Mouse (Mus musculus) limb, embryonic 10.5 days (tissue): ENCODE results near the gene Eif4enif1. TPM values are rescaled to one million over a fixed set of nuclear protein-coding genes. Genes with fewer than 3 reads are reported as not detected.

Experiments used
- DNase-seq: peaks from one replicate; pipeline ENCODE4 v3.0.0-alpha.2; 2017; ENCODE audit warnings: low spot score
- H3K27ac ChIP-seq: fragments of 300-500 bp; sonication (generic); 2 replicates; pipeline ENCODE4 v1.5.1; 2016; ENCODE audit warnings: mild to moderate bottlenecking
- H3K27me3 ChIP-seq: fragments of 300-500 bp; sonication (generic); 2 replicates; pipeline ENCODE4 v1.6.1; 2016; ENCODE audit warnings: low read depth, mild to moderate bottlenecking; ENCODE audit not compliant: poor library complexity, severe bottlenecking
- H3K36me3 ChIP-seq: fragments of 300-500 bp; sonication (generic); 2 replicates; pipeline ENCODE4 v1.6.1; 2016; ENCODE audit warnings: mild to moderate bottlenecking, moderate library complexity
- H3K4me1 ChIP-seq: fragments of 300-500 bp; sonication (generic); 2 replicates; pipeline ENCODE4 v1.6.1; 2016
- H3K4me3 ChIP-seq: fragments of 300-500 bp; sonication (generic); 2 replicates; pipeline ENCODE4 v1.5.1; 2016; ENCODE audit warnings: mild to moderate bottlenecking, moderate library complexity
- H3K9me3 ChIP-seq: fragments of 300-500 bp; sonication (generic); replicated peaks from 2 replicates; pipeline ENCODE4 v1.6.1; 2016; ENCODE audit warnings: mild to moderate bottlenecking
- WGBS: fragments of 180-500 bp; shearing (Covaris S2); methylation state at CpG from one replicate; pipeline ENCODE4 v1.1.7; 2016; 5-methylcytosine and 5-hydroxymethylcytosine counted together
- polyA plus RNA-seq: library from polyadenylated mRNA; unstranded; fragments of >200 nt; fragmentation: Nextera tagmentation; extraction: Ambion mirVana; gene quantifications from 2 replicates; pipeline ENCODE4 v1.2.1, GENCODE M21; 2016

Gene Eif4enif1
- polyA plus RNA-seq, 1 experiment from 2014 or later = 74.1 TPM

DNA sequence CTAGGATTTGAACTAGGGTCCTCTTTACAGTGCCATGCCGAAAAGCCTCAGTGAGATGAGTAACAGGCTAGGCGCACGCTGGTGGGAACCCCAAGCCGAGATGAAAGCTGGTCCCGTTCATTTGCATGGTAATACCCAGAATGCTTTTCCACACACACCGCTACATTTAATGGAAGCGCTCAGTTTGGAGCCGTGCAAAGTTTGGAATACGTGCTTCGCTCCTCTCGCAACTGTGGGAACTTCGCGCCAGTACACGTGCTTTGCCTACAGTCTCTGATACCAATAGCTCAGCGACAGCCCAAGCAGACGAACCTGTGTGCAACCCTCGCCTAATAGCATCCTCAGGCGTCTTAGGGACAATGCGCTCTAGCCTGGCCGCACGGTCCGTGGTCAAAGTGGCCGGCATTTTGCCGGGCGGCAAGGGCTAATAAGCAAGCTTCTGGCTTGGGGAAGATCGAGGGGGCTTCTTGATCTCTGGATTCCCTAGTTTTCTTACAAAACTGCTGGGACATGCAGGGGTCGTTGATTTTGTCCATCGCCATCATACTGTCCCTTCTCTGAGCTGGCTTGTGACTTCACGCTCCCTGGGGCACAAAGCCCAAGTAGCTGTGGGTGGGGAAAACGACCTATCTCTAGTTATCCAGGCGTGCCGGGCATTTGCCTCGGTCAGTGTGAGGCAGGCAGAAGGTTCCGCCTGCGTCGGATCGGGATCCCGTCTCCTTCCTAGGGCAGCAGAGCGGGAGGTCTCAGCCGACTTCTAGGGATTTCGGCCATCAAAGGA lies 86.5 kb downstream of the Eif4enif1 start, which contains the start of gene Patz1:
Gene Patz1 (plus strand): TSS at position 354 of the 781 bp plus-strand sequence.
- Histone ChIP-seq H3K27me3 (no peaks in the 10 kb centered on the region), H3K4me1 (peaks cover 33% of the 10 kb centered on the region), H3K36me3 (peaks cover 25% of the 10 kb centered on the region), H3K27ac (peak within 1 kb of the TSS; percentile 98), H3K9me3 (no peaks in the 10 kb centered on the region), H3K4me3 (peak within 1 kb of the TSS; percentile 86)
- peak; percentile 78 for DNase-seq
- under 1% methylated on average over 41 of the region's 41 CpGs for WGBS

- no peaks in the 10 kb centered on the region for H3K9me3 ChIP-seq
- H3K36me3 ChIP-seq = peaks cover 31% of the 10 kb centered on the region
- peaks cover 39% of the 10 kb centered on the region for H3K4me1 ChIP-seq
- no peaks in the 10 kb centered on the region for H3K27me3 ChIP-seq
- peak; percentile 94 for DNase-seq
- H3K27ac ChIP-seq = peak overlapping the region; percentile 98
- WGBS = under 1% methylated on average over 37 of the region's 40 CpGs
- peak overlapping the region; percentile 86 for H3K4me3 ChIP-seq
These were observed 87.2 kb downstream of the Eif4enif1 start for GRCm38 (mm10) chr11:3289302-3289802.

- H3K27ac ChIP-seq = peak overlapping the region; percentile 98
- DNase-seq = peak; percentile 91
- H3K36me3 ChIP-seq = peaks cover 38% of the 10 kb centered on the region
- peaks cover 45% of the 10 kb centered on the region for H3K4me1 ChIP-seq
- no peaks in the 10 kb centered on the region for H3K9me3 ChIP-seq
- WGBS = under 1% methylated on average over 88 of the region's 92 CpGs
- H3K27me3 ChIP-seq = no peaks in the 10 kb centered on the region
- H3K4me3 ChIP-seq = peak overlapping the region; percentile 86
These were observed 87.8 kb downstream of the Eif4enif1 start for GRCm38 (mm10) chr11:3289803-3290639.

DNA sequence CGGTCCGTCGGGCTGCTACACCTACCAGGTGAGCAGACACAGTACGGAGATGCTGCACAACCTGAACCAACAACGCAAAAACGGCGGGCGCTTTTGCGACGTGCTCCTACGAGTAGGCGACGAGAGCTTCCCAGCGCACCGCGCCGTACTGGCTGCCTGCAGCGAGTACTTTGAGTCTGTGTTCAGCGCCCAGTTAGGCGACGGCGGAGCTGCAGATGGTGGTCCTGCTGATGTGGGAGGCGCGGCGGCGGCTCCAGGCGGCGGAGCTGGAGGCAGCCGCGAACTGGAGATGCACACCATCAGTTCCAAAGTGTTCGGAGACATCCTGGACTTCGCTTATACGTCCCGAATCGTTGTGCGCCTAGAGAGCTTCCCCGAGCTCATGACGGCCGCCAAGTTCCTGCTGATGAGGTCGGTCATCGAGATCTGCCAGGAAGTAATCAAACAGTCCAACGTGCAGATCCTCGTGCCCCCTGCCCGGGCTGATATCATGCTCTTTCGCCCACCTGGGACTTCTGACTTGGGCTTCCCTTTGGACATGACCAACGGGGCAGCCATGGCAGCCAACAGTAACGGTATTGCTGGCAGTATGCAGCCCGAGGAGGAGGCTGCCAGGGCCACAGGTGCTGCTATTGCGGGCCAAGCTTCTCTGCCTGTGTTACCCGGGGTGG lies 88.6 kb downstream of the Eif4enif1 start:
- Histone ChIP-seq H3K4me3 (peak overlapping the region; percentile 86), H3K4me1 (peaks cover 51% of the 10 kb centered on the region), H3K27ac (peak overlapping the region; percentile 98), H3K9me3 (no peaks in the 10 kb centered on the region), H3K36me3 (peaks cover 45% of the 10 kb centered on the region), H3K27me3 (no peaks in the 10 kb centered on the region)
- under 1% methylated on average over 50 of the region's 50 CpGs for WGBS
- DNase-seq = no peak

DNA sequence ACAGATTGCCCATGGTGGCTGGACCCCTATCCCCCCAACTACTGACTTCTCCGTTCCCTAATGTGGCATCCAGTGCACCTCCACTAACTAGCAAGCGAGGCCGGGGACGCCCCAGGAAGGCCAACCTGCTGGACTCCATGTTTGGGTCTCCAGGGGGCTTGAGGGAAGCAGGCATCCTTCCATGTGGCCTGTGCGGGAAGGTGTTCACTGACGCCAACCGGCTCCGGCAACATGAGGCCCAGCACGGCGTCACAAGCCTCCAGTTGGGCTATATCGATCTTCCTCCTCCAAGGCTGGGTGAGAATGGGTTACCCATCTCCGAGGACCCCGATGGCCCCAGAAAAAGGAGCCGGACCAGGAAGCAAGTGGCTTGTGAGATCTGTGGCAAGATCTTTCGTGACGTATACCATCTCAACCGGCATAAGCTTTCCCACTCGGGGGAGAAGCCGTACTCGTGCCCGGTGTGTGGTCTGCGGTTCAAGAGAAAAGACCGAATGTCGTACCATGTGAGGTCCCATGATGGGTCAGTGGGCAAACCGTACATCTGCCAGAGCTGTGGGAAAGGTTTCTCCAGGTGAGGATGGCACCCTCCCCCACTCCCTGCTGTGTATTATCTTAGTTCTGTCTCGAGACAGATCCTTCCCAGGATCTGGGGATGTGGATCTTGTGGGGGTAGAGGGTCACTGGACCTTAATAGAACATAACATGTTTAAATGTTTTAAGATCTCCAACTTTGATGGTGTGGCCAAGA lies 89.3 kb downstream of the Eif4enif1 start:
- DNase-seq = peak; percentile 66
- peak overlapping the region; percentile 98 for H3K27ac ChIP-seq
- WGBS = 3% methylated on average over 26 of the region's 26 CpGs
- H3K27me3 ChIP-seq = no peaks in the 10 kb centered on the region
- peak overlapping the region; percentile 86 for H3K4me3 ChIP-seq
- H3K36me3 ChIP-seq = peaks cover 52% of the 10 kb centered on the region
- H3K4me1 ChIP-seq = peaks cover 55% of the 10 kb centered on the region
- no peaks in the 10 kb centered on the region for H3K9me3 ChIP-seq

GRCm38 (mm10) chr11:3292062-3292421 lies 89.8 kb downstream of the Eif4enif1 start:
- peak overlapping the region; percentile 86 for H3K4me3 ChIP-seq
- peaks cover 58% of the 10 kb centered on the region for H3K4me1 ChIP-seq

DNA sequence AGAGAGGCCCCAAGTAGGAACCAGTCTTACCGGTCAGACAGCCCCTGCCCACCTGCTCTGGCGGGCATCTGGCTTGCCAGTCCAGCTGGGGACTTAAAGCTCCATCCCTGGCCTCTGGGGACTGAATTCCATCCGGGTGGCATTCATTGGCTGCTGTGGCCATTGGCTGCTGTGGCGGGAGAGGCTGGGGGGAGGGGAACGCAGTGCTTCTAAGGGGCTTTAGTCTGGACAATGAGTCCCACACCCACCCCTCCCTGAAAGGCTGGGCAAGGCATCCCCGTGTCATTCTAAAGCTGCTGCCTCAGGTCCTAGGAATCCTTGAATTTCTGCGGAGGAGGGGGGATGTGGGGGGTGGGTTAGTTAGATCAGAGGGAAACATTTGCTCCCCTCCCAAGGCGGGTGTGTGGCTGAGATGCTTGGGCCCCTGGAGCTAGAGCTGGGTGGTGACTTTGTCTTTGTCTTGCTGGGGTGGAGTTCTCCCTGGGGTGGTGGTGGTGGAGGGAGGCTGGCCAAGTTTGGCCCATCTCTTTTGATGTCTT lies 90.6 kb downstream of the Eif4enif1 start:
- Histone ChIP-seq H3K4me3 (peak overlapping the region; percentile 86), H3K9me3 (no peaks in the 10 kb centered on the region), H3K27me3 (no peaks in the 10 kb centered on the region), H3K27ac (peak overlapping the region; percentile 98), H3K36me3 (peaks cover 65% of the 10 kb centered on the region), H3K4me1 (peaks cover 50% of the 10 kb centered on the region)
- DNase-seq = peak; percentile 80
- WGBS = 0% methylated on average over 8 of the region's 8 CpGs

More at GRCm38 (mm10) chr11:3292062-3292421, 89.8 kb downstream of the Eif4enif1 start:
- no peaks in the 10 kb centered on the region for H3K27me3 ChIP-seq
- under 1% methylated on average over 8 of the region's 8 CpGs for WGBS
- peak; percentile 78 for DNase-seq
- H3K36me3 ChIP-seq = peaks cover 58% of the 10 kb centered on the region
- peak overlapping the region; percentile 98 for H3K27ac ChIP-seq
- no peaks in the 10 kb centered on the region for H3K9me3 ChIP-seq

DNA sequence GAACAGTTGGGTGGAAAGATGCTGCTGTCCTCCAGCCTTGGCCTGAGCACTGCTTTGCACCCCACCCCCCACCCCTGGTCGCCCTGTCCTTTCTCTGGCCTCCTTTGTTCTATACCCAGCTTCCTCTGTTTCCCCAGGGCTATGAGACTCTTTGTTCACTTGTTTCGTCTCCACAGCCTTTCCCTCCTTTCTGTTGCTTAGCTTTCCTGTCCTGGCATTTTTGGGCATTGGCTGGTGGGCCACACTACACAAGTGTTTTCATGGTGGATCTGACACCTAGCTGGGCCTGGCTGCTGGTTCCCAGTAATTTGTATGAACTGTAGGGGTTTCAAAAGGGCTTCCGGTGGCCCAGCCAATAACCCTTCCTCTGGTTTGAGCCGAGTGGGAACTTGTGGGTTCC lies 91.2 kb downstream of the Eif4enif1 start:
- Histone ChIP-seq H3K4me3 (peak overlapping the region; percentile 86), H3K27me3 (no peaks in the 10 kb centered on the region), H3K4me1 (peaks cover 44% of the 10 kb centered on the region), H3K9me3 (no peaks in the 10 kb centered on the region), H3K27ac (peak overlapping the region; percentile 98), H3K36me3 (peaks cover 71% of the 10 kb centered on the region)
- WGBS = 56% methylated on average over 4 of the region's 4 CpGs
- no peak for DNase-seq

Other genes starting within 250 kb of the Eif4enif1 start
- 11.0 and 14.3 TPM in 2 replicates for gene Sfi1, start 8.9 kb upstream of the Eif4enif1 start, polyA plus RNA-seq
- gene Drg1, start 64.0 kb downstream of the Eif4enif1 start, polyA plus RNA-seq = 276 and 280 TPM in 2 replicates
- gene Patz1, start 86.5 kb downstream of the Eif4enif1 start, polyA plus RNA-seq = 80.2 and 81.7 TPM in 2 replicates
- 5.9 and 8.5 TPM in 2 replicates for gene Pik3ip1, start 128.0 kb downstream of the Eif4enif1 start, polyA plus RNA-seq
- 45.2 and 54.6 TPM in 2 replicates for gene Limk2, start 206.8 kb downstream of the Eif4enif1 start, polyA plus RNA-seq
- gene Rnf185, start 250.0 kb downstream of the Eif4enif1 start, polyA plus RNA-seq = 37.7 and 47.1 TPM in 2 replicates